Mouse (Mus musculus) forebrain, embryonic 11.5 days (tissue): ENCODE results near the gene Patz1. TPM values are rescaled to one million over a fixed set of nuclear protein-coding genes. Genes with fewer than 3 reads are reported as not detected.
A peak's percentile ranks its signal among the peaks of the same experiment; 100 is the strongest.

Source experiments
- ATAC-seq: fragments of 200-750 bp; cut with Nextera tagmentation; replicated peaks from 2 replicates; pipeline ENCODE4 v1.8.0; 2017; ENCODE audit warnings: moderate TSS enrichment; ENCODE audit not compliant: low FRiP score
- DNase-seq: peaks from one replicate; pipeline ENCODE4 v3.0.0-alpha.2; 2017; ENCODE audit warnings: low spot score
- H3K27ac ChIP-seq: fragments of 300-500 bp; sonication (generic); 2 replicates; pipeline ENCODE4 v1.5.1; 2014; ENCODE audit warnings: low read depth, low read length
- H3K27me3 ChIP-seq: fragments of 300-500 bp; sonication (generic); 2 replicates; pipeline ENCODE4 v1.6.1; 2014; ENCODE audit warnings: mild to moderate bottlenecking, low read length, mixed read lengths; ENCODE audit not compliant: control insufficient read depth, insufficient read depth
- H3K36me3 ChIP-seq: fragments of 300-500 bp; sonication (generic); 2 replicates; pipeline ENCODE4 v1.6.1; 2014; ENCODE audit warnings: mild to moderate bottlenecking, low read length, moderate library complexity, mixed read lengths; ENCODE audit not compliant: control insufficient read depth, insufficient read depth
- H3K4me1 ChIP-seq: fragments of 300-500 bp; sonication (generic); replicated peaks from 2 replicates; pipeline ENCODE4 v1.6.1; 2014; ENCODE audit warnings: low read length, mixed read lengths; ENCODE audit not compliant: control insufficient read depth, insufficient read depth
- H3K4me2 ChIP-seq: fragments of 300-500 bp; sonication (generic); 2 replicates; pipeline ENCODE4 v1.6.1; 2014; ENCODE audit warnings: low read depth, mild to moderate bottlenecking, low read length, moderate library complexity, mixed read lengths; ENCODE audit not compliant: severe bottlenecking
- H3K4me3 ChIP-seq: fragments of 300-500 bp; sonication (generic); 2 replicates; pipeline ENCODE4 v1.5.1; 2014; ENCODE audit warnings: low read depth, low read length
- H3K9ac ChIP-seq: fragments of 300-500 bp; sonication (generic); 2 replicates; pipeline ENCODE4 v1.6.1; 2014; ENCODE audit warnings: low read length
- H3K9me3 ChIP-seq: fragments of 300-500 bp; sonication (generic); 2 replicates; pipeline ENCODE4 v1.6.1; 2016; ENCODE audit warnings: low read length, mixed read lengths; ENCODE audit not compliant: control insufficient read depth
- WGBS: fragments of 180-500 bp; shearing (Covaris S2); extraction: QIAGEN DNeasy Blood & Tissue Kit; methylation state at CpG from one replicate; pipeline ENCODE4 v1.1.7; 2014; 5-methylcytosine and 5-hydroxymethylcytosine counted together
- polyA plus RNA-seq: library from polyadenylated mRNA; unstranded; fragments of >200 nt; fragmentation: Nextera tagmentation; extraction: Ambion mirVana; gene quantifications from 2 replicates; pipeline ENCODE4 v1.2.1, GENCODE M21; 2014

Patz1 gene
- polyA plus RNA-seq, 1 experiment from 2014 or later, result 130 TPM

DNA sequence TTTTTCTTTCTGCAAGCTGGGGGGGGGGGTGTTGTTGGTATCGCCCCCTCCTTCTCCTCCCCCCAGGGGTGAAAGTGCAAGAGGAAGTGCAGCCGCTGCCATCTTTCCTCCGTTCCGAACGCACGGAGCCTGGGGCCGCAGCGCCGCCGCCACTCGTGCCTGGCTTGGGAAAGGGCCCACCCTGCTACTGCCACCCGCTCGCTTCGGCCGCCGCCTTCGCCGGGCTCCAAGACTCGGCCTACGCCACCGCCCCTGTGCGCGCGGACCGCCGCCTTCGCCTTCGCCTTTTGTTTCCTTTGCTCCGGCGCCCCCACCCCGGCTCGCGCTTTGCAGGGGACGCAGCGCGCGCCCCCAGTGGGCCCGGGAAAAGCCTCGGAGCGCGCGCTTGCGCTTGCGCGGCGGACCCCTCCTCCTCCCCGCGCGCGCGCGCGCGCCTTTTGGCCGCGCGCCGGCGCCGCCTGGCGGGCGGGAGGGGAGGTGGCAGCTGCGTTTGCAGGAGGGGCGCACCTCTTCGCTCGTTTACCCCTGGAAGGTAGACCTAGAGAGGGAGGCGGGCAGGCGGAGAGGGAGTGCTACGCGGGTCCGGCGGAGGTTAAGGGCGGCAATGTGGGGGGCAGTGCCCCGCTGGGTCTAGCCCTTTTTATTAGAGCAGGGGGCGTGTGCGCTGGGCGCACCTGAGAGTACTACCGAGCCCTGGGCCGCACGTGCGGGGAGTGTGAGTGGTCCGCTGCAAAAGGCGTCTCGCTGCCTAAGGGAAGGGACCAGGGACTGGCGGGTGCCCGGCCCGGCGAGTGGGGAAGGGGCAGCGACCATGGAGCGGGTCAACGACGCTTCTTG lies 1.3 kb downstream of the Patz1 start:
- peaks cover 18% of the 10 kb centered on the region for H3K4me1 ChIP-seq
- ATAC-seq, result peak; percentile 51
- H3K9me3 ChIP-seq, result no peaks in the 10 kb centered on the region
- peak; percentile 94 for DNase-seq
- peak overlapping the region; percentile 99 for H3K9ac ChIP-seq
- H3K4me3 ChIP-seq, result peak overlapping the region; percentile 92
- WGBS, result under 1% methylated on average over 84 of the region's 92 CpGs
- no peaks in the 10 kb centered on the region for H3K27me3 ChIP-seq
- peaks cover 7% of the 10 kb centered on the region for H3K36me3 ChIP-seq
- peak overlapping the region; percentile 97 for H3K27ac ChIP-seq
- peak overlapping the region; percentile 99 for H3K4me2 ChIP-seq

DNA sequence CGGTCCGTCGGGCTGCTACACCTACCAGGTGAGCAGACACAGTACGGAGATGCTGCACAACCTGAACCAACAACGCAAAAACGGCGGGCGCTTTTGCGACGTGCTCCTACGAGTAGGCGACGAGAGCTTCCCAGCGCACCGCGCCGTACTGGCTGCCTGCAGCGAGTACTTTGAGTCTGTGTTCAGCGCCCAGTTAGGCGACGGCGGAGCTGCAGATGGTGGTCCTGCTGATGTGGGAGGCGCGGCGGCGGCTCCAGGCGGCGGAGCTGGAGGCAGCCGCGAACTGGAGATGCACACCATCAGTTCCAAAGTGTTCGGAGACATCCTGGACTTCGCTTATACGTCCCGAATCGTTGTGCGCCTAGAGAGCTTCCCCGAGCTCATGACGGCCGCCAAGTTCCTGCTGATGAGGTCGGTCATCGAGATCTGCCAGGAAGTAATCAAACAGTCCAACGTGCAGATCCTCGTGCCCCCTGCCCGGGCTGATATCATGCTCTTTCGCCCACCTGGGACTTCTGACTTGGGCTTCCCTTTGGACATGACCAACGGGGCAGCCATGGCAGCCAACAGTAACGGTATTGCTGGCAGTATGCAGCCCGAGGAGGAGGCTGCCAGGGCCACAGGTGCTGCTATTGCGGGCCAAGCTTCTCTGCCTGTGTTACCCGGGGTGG lies 2.1 kb downstream of the Patz1 start:
- peak overlapping the region; percentile 99 for H3K4me2 ChIP-seq
- DNase-seq (no peak), ATAC-seq (no peak)
- H3K4me3 ChIP-seq, result peak overlapping the region; percentile 92
- no peaks in the 10 kb centered on the region for H3K27me3 ChIP-seq
- H3K9me3 ChIP-seq, result no peaks in the 10 kb centered on the region
- under 1% methylated on average over 50 of the region's 50 CpGs for WGBS
- H3K27ac ChIP-seq, result peak overlapping the region; percentile 97
- peak overlapping the region; percentile 99 for H3K9ac ChIP-seq
- peaks cover 24% of the 10 kb centered on the region for H3K4me1 ChIP-seq
- H3K36me3 ChIP-seq, result peaks cover 12% of the 10 kb centered on the region

DNA sequence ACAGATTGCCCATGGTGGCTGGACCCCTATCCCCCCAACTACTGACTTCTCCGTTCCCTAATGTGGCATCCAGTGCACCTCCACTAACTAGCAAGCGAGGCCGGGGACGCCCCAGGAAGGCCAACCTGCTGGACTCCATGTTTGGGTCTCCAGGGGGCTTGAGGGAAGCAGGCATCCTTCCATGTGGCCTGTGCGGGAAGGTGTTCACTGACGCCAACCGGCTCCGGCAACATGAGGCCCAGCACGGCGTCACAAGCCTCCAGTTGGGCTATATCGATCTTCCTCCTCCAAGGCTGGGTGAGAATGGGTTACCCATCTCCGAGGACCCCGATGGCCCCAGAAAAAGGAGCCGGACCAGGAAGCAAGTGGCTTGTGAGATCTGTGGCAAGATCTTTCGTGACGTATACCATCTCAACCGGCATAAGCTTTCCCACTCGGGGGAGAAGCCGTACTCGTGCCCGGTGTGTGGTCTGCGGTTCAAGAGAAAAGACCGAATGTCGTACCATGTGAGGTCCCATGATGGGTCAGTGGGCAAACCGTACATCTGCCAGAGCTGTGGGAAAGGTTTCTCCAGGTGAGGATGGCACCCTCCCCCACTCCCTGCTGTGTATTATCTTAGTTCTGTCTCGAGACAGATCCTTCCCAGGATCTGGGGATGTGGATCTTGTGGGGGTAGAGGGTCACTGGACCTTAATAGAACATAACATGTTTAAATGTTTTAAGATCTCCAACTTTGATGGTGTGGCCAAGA lies 2.8 kb downstream of the Patz1 start:
- DNase-seq (peak; percentile 76), ATAC-seq (no peak)
- under 1% methylated on average over 26 of the region's 26 CpGs for WGBS
- Histone ChIP-seq H3K4me1 (peaks cover 27% of the 10 kb centered on the region), H3K27me3 (no peaks in the 10 kb centered on the region), H3K9me3 (no peaks in the 10 kb centered on the region), H3K4me3 (peak overlapping the region; percentile 92), H3K4me2 (peak overlapping the region; percentile 99), H3K36me3 (peaks cover 18% of the 10 kb centered on the region), H3K27ac (peak overlapping the region; percentile 97), H3K9ac (peak overlapping the region; percentile 99)

- peak overlapping the region; percentile 97 for H3K27ac ChIP-seq
- DNase-seq (peak; percentile 91), ATAC-seq (peak; percentile 28)
- H3K4me1 ChIP-seq, result peaks cover 27% of the 10 kb centered on the region
- no peaks in the 10 kb centered on the region for H3K27me3 ChIP-seq
- peaks cover 24% of the 10 kb centered on the region for H3K36me3 ChIP-seq
- peak overlapping the region; percentile 99 for H3K4me2 ChIP-seq
- peak overlapping the region; percentile 92 for H3K4me3 ChIP-seq
- WGBS, result under 1% methylated on average over 8 of the region's 8 CpGs
- H3K9me3 ChIP-seq, result no peaks in the 10 kb centered on the region
- peak overlapping the region; percentile 99 for H3K9ac ChIP-seq
These were observed 3.4 kb downstream of the Patz1 start for GRCm38 (mm10) chr11:3292062-3292421.

- WGBS, result under 1% methylated on average over 8 of the region's 8 CpGs
- Histone ChIP-seq H3K36me3 (peaks cover 24% of the 10 kb centered on the region), H3K4me2 (peak overlapping the region; percentile 99), H3K4me1 (peaks cover 25% of the 10 kb centered on the region), H3K4me3 (peak overlapping the region; percentile 92), H3K9me3 (no peaks in the 10 kb centered on the region), H3K27me3 (no peaks in the 10 kb centered on the region), H3K9ac (peak overlapping the region; percentile 99), H3K27ac (peak overlapping the region; percentile 97)
- peak; percentile 93 for DNase-seq
- ATAC-seq, result peak; percentile 66
These were observed 4.1 kb downstream of the Patz1 start for GRCm38 (mm10) chr11:3292711-3293249.

- Histone ChIP-seq H3K36me3 (peaks cover 26% of the 10 kb centered on the region), H3K4me1 (peaks cover 23% of the 10 kb centered on the region), H3K4me2 (peak overlapping the region; percentile 99), H3K27me3 (no peaks in the 10 kb centered on the region), H3K27ac (peak overlapping the region; percentile 97), H3K4me3 (peak overlapping the region; percentile 92), H3K9me3 (no peaks in the 10 kb centered on the region), H3K9ac (peak overlapping the region; percentile 99)
- DNase-seq, result no peak
- WGBS, result 15% methylated on average over 4 of the region's 4 CpGs
- no peak for ATAC-seq
These were observed 4.7 kb downstream of the Patz1 start for GRCm38 (mm10) chr11:3293361-3293760.

GRCm38 (mm10) chr11:3294641-3295040 lies 6.0 kb downstream of the Patz1 start:
- H3K4me2 ChIP-seq, result peak overlapping the region; percentile 99
- peak overlapping the region; percentile 99 for H3K9ac ChIP-seq
- WGBS, result 96% methylated on average over 2 of the region's 2 CpGs
- peaks cover 23% of the 10 kb centered on the region for H3K4me1 ChIP-seq
- peaks cover 26% of the 10 kb centered on the region for H3K36me3 ChIP-seq
- no peak overlapping the region for H3K4me3 ChIP-seq
- H3K9me3 ChIP-seq, result no peaks in the 10 kb centered on the region
- H3K27ac ChIP-seq, result no peak overlapping the region
- no peak for ATAC-seq
- no peaks in the 10 kb centered on the region for H3K27me3 ChIP-seq
- DNase-seq, result no peak

GRCm38 (mm10) chr11:3296056-3296455 lies 7.4 kb downstream of the Patz1 start:
- Histone ChIP-seq H3K9me3 (no peaks in the 10 kb centered on the region), H3K27ac (no peak overlapping the region), H3K9ac (no peak overlapping the region), H3K4me2 (peak overlapping the region; percentile 21; the same call in 1 of the 2 replicates), H3K36me3 (peaks cover 29% of the 10 kb centered on the region), H3K4me1 (peaks cover 23% of the 10 kb centered on the region), H3K4me3 (no peak overlapping the region), H3K27me3 (no peaks in the 10 kb centered on the region)
- WGBS, result 73% methylated on average over 5 of the region's 5 CpGs
- no peak for DNase-seq
- ATAC-seq, result no peak
